Mouse (Mus musculus): ENCODE data around the gene Gm20388. TPM values are rescaled to one million over a fixed set of nuclear protein-coding genes. Genes with fewer than 3 reads are reported as not detected.
A peak's percentile ranks its signal among the peaks of the same experiment; 100 is the strongest.

The Gm20388 gene
- polyA plus RNA-seq, 1 experiment from 2014 or later = not detected

DNA sequence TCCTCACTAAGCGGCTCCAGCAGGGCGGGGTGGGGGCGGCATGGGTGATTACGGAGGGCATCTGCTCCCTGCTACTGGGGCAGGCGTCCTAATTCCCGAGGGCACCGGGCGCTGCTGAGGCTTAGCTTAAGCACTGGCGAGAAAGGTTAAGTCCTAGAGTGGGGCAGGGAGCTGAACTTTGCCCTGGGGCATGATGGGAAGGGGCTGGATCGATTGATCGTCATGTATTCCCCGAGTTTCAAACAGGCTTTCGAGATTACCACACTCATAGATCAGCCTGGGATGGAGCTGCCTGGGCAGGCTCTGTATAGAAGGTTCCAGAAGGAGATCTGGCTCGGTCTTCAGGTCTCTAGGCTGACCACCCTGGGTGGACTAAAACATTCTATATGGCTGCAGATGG lies 711.5 kb downstream of the Gm20388 start:
- H3K9ac ChIP-seq (ENCODE audit: low read length) = no peak overlapping the region
- ATAC-seq (ENCODE audit: low FRiP score) (no peak), DNase-seq (ENCODE audit: low spot score, missing footprints) (no peak)
- peaks cover 25% of the 10 kb centered on the region for H3K4me1 ChIP-seq (ENCODE audit: control insufficient read depth, insufficient read depth, low read length)
- H3K4me3 ChIP-seq (ENCODE audit: low read depth, low read length) = no peak overlapping the region
- WGBS = 44% methylated on average over 14 of the region's 14 CpGs
- H3K4me2 ChIP-seq = no peak overlapping the region
- H3K9me3 ChIP-seq (ENCODE audit: control insufficient read depth, low read length) = no peaks in the 10 kb centered on the region
- no peak overlapping the region for H3K27ac ChIP-seq (ENCODE audit: low read depth, low read length)
- no peaks in the 10 kb centered on the region for H3K36me3 ChIP-seq (ENCODE audit: control insufficient read depth, insufficient read depth, low read length)
- H3K27me3 ChIP-seq (ENCODE audit: control insufficient read depth, insufficient read depth, low read length) = no peaks in the 10 kb centered on the region

DNA sequence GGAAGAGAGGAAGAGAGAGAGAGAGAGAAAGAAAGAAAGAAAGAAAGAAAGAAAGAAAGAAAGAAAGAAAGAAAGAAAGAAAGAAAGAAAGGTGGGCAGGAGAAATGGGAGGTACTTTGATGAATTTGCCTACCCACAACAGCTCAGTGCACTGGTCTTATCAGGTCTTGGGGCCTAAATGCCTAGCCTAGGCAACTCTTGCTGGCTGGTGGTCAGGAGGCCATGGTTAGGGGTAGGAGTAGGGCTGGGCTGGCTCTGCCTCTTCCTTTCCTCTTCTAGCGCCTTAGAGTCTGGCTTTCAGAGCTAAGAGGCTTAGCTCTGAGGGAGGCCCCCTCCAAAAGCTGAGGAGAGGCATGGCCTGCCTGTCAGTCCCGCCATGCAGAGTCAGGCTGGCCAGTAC lies 713.0 kb downstream of the Gm20388 start:
- Histone ChIP-seq H3K4me2 (no peak overlapping the region), H3K36me3 (ENCODE audit: control insufficient read depth, insufficient read depth, low read length) (no peaks in the 10 kb centered on the region), H3K9me3 (ENCODE audit: control insufficient read depth, low read length) (no peaks in the 10 kb centered on the region), H3K27ac (ENCODE audit: low read depth, low read length) (no peak overlapping the region), H3K4me1 (ENCODE audit: control insufficient read depth, insufficient read depth, low read length) (peaks cover 14% of the 10 kb centered on the region), H3K9ac (ENCODE audit: low read length) (no peak overlapping the region), H3K27me3 (ENCODE audit: control insufficient read depth, insufficient read depth, low read length) (no peaks in the 10 kb centered on the region), H3K4me3 (ENCODE audit: low read depth, low read length) (no peak overlapping the region)
- DNase-seq (ENCODE audit: low spot score, missing footprints) (no peak), ATAC-seq (ENCODE audit: low FRiP score) (no peak)
- 21% methylated on average over 2 of the region's 2 CpGs for whole genome bisulfite sequencing

DNA sequence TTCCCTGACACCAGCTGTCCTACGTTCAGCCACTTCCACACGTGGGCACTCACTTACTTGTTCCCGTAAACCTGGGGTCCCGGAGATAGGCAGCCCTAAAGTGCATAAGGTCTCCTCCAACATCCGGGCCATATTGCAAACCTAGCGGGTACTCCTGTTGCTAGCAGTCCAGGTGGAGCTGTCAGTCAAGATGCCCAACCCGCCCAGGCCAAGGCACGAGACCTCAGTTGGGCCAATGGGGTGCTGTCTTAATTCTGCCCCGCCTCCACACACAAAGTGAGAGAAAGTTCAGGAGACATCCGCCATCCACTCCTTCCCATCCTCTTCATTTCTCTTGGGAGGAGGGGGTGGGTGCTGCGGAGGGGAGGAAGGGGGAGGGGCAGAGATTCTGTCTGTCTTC lies 715.8 kb downstream of the Gm20388 start:
- Histone ChIP-seq H3K27me3 (ENCODE audit: control insufficient read depth, insufficient read depth, low read length) (no peaks in the 10 kb centered on the region; the same call in 1 of the 2 replicates), H3K9me3 (ENCODE audit: control insufficient read depth, low read length) (no peaks in the 10 kb centered on the region)
- DNase-seq (ENCODE audit: low spot score, missing footprints) = no peak

DNA sequence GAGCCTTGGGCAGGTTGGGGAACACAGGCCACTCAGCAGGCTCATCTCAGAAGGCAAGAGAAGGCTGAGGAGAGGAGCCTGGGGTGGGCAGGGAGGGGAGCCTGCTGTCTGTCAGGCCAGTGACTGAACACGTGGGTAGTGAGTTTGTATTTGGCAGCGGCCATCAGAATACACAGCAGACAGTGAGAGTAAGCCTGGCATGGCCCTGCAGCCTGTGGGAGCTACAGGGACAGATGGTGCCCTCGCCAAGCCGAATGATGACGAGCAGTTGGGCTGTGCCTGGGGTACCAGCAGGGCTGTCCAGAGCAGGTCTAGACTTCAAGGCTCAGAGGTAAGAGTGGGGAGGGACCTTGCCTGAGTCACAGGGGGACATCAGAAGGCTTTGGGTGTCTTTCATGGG lies 716.7 kb downstream of the Gm20388 start:
- 95% methylated on average over 5 of the region's 5 CpGs for WGBS
- Histone ChIP-seq H3K27ac (ENCODE audit: low read depth, low read length) (no peak overlapping the region), H3K36me3 (ENCODE audit: control insufficient read depth, insufficient read depth, low read length) (no peaks in the 10 kb centered on the region), H3K4me1 (ENCODE audit: control insufficient read depth, insufficient read depth, low read length) (peaks cover 4% of the 10 kb centered on the region; the same call in 1 of the 2 replicates), H3K4me3 (ENCODE audit: low read depth, low read length) (no peak overlapping the region), H3K9ac (ENCODE audit: low read length) (no peak overlapping the region), H3K27me3 (ENCODE audit: control insufficient read depth, insufficient read depth, low read length) (no peaks in the 10 kb centered on the region; the same call in 1 of the 2 replicates), H3K4me2 (no peak overlapping the region), H3K9me3 (ENCODE audit: control insufficient read depth, low read length) (no peaks in the 10 kb centered on the region)
- no peak for DNase-seq (ENCODE audit: low spot score, missing footprints)
- no peak for ATAC-seq (ENCODE audit: low FRiP score)

More for the DNA sequence above, 715.8 kb downstream of the Gm20388 start:
- WGBS = 64% methylated on average over 11 of the region's 11 CpGs
- H3K4me2 ChIP-seq = no peak overlapping the region
- no peak overlapping the region for H3K9ac ChIP-seq (ENCODE audit: low read length)
- ATAC-seq (ENCODE audit: low FRiP score) = no peak
- H3K4me1 ChIP-seq (ENCODE audit: control insufficient read depth, insufficient read depth, low read length) = peaks cover 7% of the 10 kb centered on the region; the same call in 1 of the 2 replicates
- no peak overlapping the region for H3K27ac ChIP-seq (ENCODE audit: low read depth, low read length)
- H3K4me3 ChIP-seq (ENCODE audit: low read depth, low read length) = no peak overlapping the region
- H3K36me3 ChIP-seq (ENCODE audit: control insufficient read depth, insufficient read depth, low read length) = no peaks in the 10 kb centered on the region

DNA sequence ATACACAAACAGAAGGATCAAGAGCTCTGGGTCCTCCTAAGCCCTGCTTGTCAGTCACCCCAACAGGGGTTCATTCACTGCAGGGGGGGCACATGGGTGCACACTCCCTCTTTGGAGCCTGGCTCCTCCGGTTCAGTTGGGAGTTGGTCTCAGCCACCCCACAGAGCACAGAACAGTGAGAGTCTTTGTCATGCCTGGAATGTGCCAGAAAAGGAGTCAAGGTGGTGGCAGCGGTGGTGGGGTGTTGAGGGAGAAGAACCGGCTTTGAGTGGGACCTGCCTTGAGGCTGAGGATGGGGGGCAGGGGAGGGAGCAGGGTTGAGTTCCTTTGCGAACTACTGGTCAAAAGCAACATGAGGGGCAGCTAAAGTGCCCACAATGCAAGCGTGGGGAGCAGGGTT lies 719.4 kb downstream of the Gm20388 start:
- H3K4me1 ChIP-seq (ENCODE audit: control insufficient read depth, insufficient read depth, low read length) = peaks cover 10% of the 10 kb centered on the region
- no peak overlapping the region for H3K9ac ChIP-seq (ENCODE audit: low read length)
- WGBS = 49% methylated on average over 5 of the region's 5 CpGs
- H3K4me3 ChIP-seq (ENCODE audit: low read depth, low read length) = no peak overlapping the region
- H3K4me2 ChIP-seq = no peak overlapping the region
- H3K27ac ChIP-seq (ENCODE audit: low read depth, low read length) = no peak overlapping the region
- H3K36me3 ChIP-seq (ENCODE audit: control insufficient read depth, insufficient read depth, low read length) = no peaks in the 10 kb centered on the region
- H3K27me3 ChIP-seq (ENCODE audit: control insufficient read depth, insufficient read depth, low read length) = peaks cover 21% of the 10 kb centered on the region
- no peaks in the 10 kb centered on the region for H3K9me3 ChIP-seq (ENCODE audit: control insufficient read depth, low read length)
- DNase-seq (ENCODE audit: low spot score, missing footprints) (no peak), ATAC-seq (ENCODE audit: low FRiP score) (no peak)

DNA sequence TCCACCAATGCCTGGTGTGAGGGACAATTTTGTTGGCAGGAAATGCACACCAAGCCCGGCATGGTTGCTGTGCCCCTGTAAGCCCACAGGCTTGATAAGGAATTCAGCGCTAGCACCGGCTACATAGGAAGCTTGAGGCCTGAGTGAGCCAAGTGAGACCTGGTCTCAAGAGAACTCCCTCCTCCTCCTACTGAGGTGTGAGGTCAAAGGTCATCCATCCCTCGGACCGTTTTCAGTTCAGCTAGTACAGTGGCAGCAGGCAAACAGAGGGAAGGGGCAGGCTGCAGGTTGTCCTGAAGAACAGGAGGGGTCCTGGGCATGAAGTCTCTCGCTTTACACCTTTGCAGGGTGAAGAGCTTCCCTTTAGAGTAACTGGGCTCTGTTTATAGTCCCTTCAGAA lies 720.2 kb downstream of the Gm20388 start:
- no peak for DNase-seq (ENCODE audit: low spot score, missing footprints)
- Histone ChIP-seq H3K4me2 (no peak overlapping the region), H3K36me3 (ENCODE audit: control insufficient read depth, insufficient read depth, low read length) (no peaks in the 10 kb centered on the region), H3K27me3 (ENCODE audit: control insufficient read depth, insufficient read depth, low read length) (peaks cover 25% of the 10 kb centered on the region), H3K9me3 (ENCODE audit: control insufficient read depth, low read length) (no peaks in the 10 kb centered on the region), H3K9ac (ENCODE audit: low read length) (no peak overlapping the region), H3K27ac (ENCODE audit: low read depth, low read length) (no peak overlapping the region), H3K4me3 (ENCODE audit: low read depth, low read length) (no peak overlapping the region), H3K4me1 (ENCODE audit: control insufficient read depth, insufficient read depth, low read length) (peaks cover 10% of the 10 kb centered on the region)
- no peak for ATAC-seq (ENCODE audit: low FRiP score)
- 59% methylated on average over 6 of the region's 6 CpGs for WGBS

DNA sequence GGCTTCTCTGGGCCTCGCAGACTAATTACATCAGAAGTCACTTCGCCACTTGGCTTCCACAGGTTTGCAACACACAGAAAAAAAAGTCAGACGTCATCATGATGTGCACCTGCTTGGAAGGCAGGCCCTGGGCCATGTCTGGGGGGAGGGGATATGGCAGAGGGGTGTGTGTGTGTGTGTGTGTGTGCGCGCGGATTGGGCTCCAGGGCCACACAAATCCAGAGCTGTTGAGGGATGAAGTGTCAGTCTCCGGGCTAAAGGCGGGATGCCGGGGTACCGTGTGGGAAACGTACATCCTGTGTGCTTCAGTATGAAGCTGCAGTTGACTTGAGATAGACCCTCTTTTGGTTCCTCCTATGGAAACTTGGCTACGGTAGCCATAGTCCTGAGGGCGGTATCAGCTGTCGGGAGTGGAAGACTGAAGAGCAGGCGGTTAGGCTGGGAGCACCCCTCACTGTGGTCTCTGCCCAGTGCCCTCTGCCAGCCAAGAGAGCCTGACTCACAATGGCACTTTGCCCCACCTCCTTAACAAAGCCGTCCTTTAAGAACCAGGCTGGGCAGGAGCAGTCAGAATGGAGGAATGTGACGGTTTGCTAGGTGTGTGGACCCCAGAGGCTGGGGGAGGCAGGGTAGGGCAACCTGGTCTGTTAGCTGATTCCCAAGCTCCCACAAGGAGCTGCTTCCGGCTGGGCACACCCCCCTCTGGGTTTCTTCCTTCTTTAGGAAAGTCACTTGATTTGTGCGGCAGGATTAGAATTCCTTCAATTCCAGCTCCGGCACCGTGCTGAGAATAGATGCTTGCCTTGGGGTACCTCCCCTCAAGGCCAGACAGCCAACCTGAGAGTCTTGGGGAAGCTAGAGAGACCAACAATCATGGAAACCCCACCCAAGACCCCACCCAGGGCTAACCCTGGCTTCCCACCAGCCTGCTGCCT lies 721.1 kb downstream of the Gm20388 start:
- Histone ChIP-seq H3K27me3 (ENCODE audit: control insufficient read depth, insufficient read depth, low read length) (peaks cover 25% of the 10 kb centered on the region), H3K9ac (ENCODE audit: low read length) (no peak overlapping the region), H3K36me3 (ENCODE audit: control insufficient read depth, insufficient read depth, low read length) (no peaks in the 10 kb centered on the region), H3K4me1 (ENCODE audit: control insufficient read depth, insufficient read depth, low read length) (peaks cover 10% of the 10 kb centered on the region), H3K27ac (ENCODE audit: low read depth, low read length) (no peak overlapping the region), H3K4me2 (no peak overlapping the region), H3K9me3 (ENCODE audit: control insufficient read depth, low read length) (no peaks in the 10 kb centered on the region), H3K4me3 (ENCODE audit: low read depth, low read length) (no peak overlapping the region)
- DNase-seq (ENCODE audit: low spot score, missing footprints) = no peak
- ATAC-seq (ENCODE audit: low FRiP score) = no peak
- WGBS = 79% methylated on average over 21 of the region's 21 CpGs

DNA sequence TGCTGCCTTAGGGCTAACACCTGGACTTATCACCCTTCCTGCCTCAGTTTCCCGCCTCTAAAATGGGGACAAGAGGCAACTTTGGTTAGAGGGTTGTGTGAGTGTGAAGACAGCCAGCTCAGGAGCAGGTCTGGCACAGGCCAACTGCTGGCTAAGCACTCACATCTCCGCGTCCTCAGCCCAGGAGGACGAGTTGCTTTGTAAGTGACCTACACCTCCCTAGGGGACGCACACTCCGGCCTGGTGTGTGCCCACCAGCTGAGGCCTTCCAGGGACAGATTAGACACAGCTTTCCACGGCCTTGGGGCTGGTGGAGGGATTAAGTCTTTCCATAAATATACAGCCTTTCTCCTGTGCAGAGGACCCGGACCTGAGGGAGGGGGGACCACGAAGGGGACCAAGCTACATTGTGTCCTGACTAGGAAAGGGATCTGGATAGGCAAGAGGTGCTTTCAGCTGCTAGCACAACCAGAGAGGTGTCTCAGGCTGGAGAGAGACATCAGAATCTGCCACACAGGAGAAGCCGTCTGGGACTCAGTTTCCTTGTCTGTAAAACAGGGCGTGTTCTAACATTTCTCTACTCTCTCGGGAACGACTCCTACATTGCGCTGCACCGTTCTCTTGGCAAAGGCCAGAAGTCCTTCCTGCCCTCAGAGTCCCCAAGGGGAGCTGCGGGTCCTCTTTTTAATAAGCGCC lies 722.5 kb downstream of the Gm20388 start:
- Histone ChIP-seq H3K36me3 (ENCODE audit: control insufficient read depth, insufficient read depth, low read length) (no peaks in the 10 kb centered on the region), H3K4me2 (peak overlapping the region; percentile 97), H3K27me3 (ENCODE audit: control insufficient read depth, insufficient read depth, low read length) (peaks cover 25% of the 10 kb centered on the region), H3K4me1 (ENCODE audit: control insufficient read depth, insufficient read depth, low read length) (peaks cover 10% of the 10 kb centered on the region), H3K9ac (ENCODE audit: low read length) (no peak overlapping the region), H3K27ac (ENCODE audit: low read depth, low read length) (no peak overlapping the region), H3K9me3 (ENCODE audit: control insufficient read depth, low read length) (no peaks in the 10 kb centered on the region), H3K4me3 (ENCODE audit: low read depth, low read length) (peak overlapping the region; percentile 47)
- DNase-seq (ENCODE audit: low spot score, missing footprints) (peak; percentile 90), ATAC-seq (ENCODE audit: low FRiP score) (peak; percentile 12; the same call in 1 of the 2 replicates)
- WGBS = 25% methylated on average over 17 of the region's 17 CpGs

Measured in midbrain, embryonic 11.5 days (tissue).